Mouse (Mus musculus) urinary bladder, adult 18-20 months (tissue): ENCODE data around the gene Manba.

Experiments used
- DNase-seq, 2 experiments: peaks; one replicate each; pipeline ENCODE4 v3.0.0; 2022; ENCODE audit warnings: low spot score in 2 of 2, mixed read lengths in 2 of 2

Gene Manba

GRCm38 (mm10) chr3:135529670-135530069 lies 44.3 kb downstream of the Manba start:
- DNase-seq: no peak

DNA sequence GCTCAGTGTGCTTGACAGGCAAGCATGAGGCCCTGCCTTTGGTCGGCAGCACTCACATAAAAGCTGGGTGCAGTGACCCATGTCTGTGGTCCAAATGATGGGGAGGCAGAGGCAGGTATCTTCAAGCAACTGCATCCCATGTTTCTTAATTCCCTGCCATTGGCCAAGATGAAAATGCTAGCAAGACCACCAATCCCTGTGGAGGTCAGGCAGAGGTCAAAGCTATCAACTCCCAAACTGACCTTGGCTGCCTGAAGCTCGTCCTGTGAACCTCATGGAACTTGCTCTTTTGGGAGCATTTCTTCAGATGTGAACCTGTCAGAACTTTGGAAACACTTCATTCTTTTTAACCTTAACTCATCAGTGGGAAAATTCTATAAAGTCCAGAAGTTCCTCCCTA lies 46.4 kb downstream of the Manba start:
- DNase-seq: no peak

GRCm38 (mm10) chr3:135534103-135534502 lies 48.7 kb downstream of the Manba start:
- no peak for DNase-seq

DNA sequence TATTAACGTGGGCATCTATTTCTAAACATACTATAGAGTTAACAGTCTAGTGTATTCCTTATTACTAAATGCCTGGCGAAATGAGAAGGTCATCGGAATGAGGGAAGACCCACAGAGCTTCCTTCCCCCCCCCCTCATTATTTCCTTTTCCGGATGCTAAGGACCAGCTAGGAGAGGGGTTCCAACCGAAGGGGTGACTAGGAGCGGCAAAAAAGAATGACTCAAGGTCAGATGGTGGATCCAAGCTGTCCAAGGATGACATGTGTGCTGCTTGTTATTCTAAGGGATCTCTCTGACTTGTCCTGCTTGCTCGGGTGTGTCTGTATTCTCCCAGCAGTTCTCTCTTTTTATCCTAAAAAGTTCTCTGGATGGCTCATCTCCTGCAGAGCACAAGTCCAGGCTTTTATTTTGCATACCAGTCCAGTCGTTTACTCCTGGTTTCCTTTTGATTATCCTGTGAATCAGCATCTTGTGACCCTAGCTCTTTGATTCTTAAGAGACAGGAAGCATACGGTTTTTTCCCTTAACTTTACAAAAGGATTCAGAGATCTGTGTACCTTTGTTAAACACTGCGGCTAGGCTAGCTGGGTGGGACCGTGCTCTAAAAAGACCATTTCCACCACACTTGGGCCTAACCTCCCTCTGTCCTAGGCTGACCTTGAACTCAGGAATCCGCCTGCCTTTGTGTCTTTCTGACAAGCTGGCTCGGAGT lies 61.0 kb downstream of the Manba start:
- DNase-seq: no peak

DNA sequence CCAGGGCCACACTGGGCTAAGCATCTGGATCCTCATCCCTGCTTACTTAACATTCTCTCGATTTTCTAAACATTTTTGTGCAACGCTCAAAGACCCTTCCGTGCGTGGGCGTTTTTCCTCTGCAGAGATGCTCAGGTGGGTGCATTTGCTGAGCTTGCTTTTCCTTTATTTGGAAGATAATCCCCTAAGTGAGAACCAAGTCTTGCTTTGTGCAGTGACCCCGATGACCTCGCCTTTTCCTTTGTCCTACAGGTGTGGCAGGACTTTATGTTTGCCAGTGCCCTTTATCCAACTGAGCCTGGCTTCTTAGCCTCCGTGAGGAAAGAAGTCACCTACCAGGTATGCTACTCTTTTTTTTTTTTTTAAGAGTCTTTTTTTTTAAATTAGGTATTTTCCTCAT lies 61.9 kb downstream of the Manba start:
- no peak for DNase-seq

DNA sequence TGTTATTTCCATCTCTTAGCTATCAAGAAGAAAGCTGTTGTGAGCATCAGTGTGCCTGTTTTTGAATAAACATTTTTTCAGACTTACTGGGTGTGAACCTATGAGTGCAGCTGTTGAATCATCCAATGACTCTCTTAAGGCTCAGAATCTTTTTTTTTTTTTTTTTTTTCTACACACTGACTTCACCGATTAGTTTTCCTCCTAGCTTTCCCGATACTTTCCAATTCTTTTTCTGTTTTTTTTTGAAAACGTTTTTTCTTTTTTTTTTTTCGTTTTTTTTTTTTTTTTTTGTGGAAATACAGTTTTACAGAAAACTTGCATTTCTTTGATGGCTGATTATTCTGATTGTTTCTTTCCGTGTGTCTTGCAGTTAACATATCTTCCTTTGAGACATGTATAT lies 67.5 kb downstream of the Manba start:
- no peak for DNase-seq

DNA sequence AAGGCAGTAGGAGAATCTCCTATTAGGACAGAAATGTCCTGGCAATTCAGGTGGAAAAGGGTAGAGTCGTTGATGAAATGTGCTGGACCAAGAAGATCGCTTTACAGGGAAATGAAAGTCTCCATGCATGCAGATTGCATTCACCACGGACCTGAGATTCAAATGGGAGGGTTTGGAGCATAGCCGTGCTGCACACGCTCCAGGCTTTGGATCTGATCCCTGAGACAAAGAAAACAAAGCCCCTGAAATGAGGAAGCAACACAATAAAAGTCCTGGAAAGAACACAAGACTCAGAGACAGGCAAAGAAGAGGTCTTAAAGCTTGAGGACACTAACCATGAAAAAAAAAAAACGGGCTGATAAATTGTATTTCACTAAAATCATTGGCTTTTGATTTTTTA lies 69.8 kb downstream of the Manba start:
- no peak for DNase-seq

- DNase-seq: no peak
Measured at GRCm38 (mm10) chr3:135556052-135556587, 70.7 kb downstream of the Manba start.

DNA sequence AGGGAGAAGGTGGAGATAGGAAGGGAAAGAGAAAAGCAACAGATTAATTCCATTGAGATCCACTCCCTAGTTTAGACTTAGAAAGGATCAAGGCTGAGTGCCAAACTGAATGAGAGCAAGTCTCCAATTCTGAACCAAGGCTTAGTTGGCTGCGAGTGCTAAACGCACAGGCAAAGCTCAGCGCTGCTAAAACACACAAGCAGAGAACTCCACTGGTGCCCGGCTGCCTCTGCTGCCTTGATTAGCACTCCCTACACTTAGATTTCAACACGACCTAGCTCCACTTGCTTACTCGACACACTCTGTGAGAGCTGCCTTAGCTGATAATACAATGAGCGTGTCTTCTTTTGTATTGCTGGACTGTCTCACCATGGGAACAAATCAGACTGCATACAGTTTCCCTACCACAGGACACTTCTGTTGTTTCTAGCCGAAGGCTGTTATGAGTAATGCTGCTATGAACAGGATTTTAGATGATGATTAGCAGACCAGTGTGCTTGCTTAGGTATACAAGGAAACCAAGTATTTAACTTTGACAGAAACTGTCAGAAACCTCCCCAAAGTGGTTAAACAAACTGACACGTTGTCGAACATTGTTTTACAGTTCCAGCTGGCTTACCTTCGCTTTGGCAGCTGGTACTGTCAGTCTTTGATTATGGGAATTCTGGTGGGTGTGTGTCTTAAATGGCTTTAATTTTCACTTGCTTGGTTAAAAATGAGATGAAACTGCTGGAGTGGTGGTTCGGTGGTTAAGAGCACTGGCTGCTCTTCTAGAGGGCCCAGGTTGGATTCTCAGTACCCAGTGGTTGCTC lies 71.6 kb downstream of the Manba start:
- no peak for DNase-seq

GRCm38 (mm10) chr3:135562036-135562435 lies 76.6 kb downstream of the Manba start:
- no peak for DNase-seq

- DNase-seq: no peak
Measured at GRCm38 (mm10) chr3:135563163-135563689, 77.8 kb downstream of the Manba start.

GRCm38 (mm10) chr3:135564706-135565105 lies 79.3 kb downstream of the Manba start:
- no peak for DNase-seq

- no peak for DNase-seq
Measured at GRCm38 (mm10) chr3:135565306-135565705, 79.9 kb downstream of the Manba start.

GRCm38 (mm10) chr3:135567888-135568287 lies 82.5 kb downstream of the Manba start:
- DNase-seq: no peak

- no peak for DNase-seq
Measured at GRCm38 (mm10) chr3:135568633-135569032, 83.2 kb downstream of the Manba start.

DNA sequence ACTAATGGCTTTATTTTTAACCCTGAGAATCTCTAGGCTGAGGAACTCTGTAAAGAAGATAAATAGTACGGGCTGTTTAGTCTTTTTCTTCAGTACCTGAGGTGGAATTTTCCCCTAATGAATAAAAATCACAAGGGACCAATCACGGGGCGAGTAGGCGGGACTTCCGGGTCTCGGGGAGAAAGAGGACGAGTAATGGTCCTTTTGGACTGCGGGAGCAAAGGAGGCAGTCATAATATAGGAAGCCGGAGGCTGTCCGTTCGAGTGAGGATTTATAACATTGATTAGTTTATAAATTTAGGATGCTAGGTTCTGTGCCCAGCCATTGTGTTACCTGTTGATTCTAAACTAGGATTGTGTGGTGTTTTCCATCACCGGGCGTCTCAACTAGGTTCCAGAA lies 86.1 kb downstream of the Manba start:
- no peak for DNase-seq

- DNase-seq: no peak
Measured at GRCm38 (mm10) chr3:135573051-135573450, 87.6 kb downstream of the Manba start.

- DNase-seq: no peak
Measured at GRCm38 (mm10) chr3:135575126-135575525, 89.7 kb downstream of the Manba start.

DNA sequence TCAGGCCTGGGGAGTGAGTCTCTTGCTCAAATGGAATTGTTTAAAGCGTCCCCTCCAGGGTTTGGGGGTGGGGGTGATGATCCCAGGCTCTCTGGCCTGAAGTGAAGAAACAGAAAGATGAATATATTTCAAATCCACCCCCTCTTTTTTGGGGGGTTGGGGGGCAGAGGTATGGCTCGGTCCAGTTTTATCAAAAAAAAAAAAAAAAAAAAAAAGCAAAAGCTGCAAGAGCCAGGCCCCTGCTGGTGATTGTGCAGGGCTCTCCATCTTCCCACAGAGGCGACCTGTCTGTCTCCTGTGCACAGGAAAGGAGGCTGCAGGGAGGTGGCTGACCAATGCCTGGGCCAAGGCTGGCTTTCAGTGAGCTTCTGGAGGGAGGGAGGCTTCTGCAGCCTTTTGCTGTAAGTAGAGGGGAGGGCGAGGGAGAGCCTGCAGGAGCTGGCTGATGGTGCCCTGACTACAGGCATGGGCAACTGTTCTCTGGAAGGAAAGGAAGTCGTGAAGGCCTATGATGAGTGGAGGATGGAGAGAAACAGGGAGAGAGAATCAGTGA lies 93.3 kb downstream of the Manba start:
- no peak for DNase-seq

- DNase-seq: no peak
Measured at GRCm38 (mm10) chr3:135579179-135579578, 93.8 kb downstream of the Manba start.

DNA sequence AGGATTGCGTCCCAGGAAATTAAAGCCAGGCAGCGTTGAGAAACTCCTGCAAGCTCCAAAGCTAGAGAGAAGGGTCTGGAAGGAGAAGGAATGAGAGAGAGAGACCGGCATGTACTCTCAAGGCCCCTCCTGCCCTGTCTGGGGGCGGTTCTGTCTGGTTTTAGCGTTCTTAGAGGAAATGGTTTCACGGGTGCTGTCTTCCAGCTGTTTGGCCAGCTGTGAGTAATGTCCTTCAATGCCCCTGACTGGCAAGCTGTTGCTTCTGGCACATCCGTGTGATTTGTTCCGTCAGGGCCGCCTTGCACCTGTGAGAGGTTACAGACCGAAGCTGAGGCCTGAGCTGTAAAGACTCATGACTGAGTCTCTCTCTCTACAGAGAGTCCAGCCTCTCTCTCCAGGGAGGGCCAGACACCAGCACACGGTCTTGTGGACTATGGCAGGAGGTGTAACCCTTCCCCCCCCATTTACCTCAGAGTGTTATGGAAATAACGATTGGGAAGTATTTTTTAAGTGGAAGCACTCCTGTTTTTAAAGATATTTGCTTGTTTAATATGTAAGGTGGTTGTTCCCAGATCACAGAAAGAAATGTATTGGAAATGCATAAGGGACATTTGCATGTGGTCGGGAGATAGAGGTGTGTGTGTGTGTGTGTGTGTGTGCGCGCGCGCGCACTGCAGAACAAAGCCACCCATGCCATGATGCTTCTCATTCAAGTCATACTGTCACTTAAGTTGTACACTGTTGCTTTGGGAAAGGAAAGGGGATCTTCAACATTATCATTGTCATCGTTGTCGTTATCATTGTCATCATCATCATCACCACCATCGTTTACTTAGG lies 95.2 kb downstream of the Manba start:
- no peak for DNase-seq
